Mouse (Mus musculus): ENCODE data around the gene Tmppe.
"Not testable (repeated sequence)": the region's sequence is repeated elsewhere in the genome, so short reads cannot be mapped to it uniquely, and the experiment has no call there.

Gene Tmppe

GRCm38 (mm10) chr9:114400949-114401684 is at the start of gene Tmppe, which contains the start of gene Glb1:
TSS of gene Tmppe (plus strand) at chr9:114401105.
TSS of gene Glb1 (plus strand) at chr9:114401076.
- peak; percentile 55 to 66 for DNase-seq (ENCODE audit: low spot score in 2 of 2)

- DNase-seq (ENCODE audit: low spot score in 2 of 2), result peak; percentile 66 to 69
Measured at GRCm38 (mm10) chr9:114367783-114368470, 33.0 kb upstream of the Tmppe start.

- no peak for DNase-seq (ENCODE audit: low spot score in 2 of 2)
Measured at GRCm38 (mm10) chr9:114368471-114368858, 32.4 kb upstream of the Tmppe start.

- not testable (repeated sequence) for DNase-seq (ENCODE audit: low spot score in 2 of 2)
Measured at GRCm38 (mm10) chr9:114369389-114369788, 31.5 kb upstream of the Tmppe start.

- DNase-seq (ENCODE audit: low spot score in 2 of 2), result not testable (repeated sequence)
Measured at GRCm38 (mm10) chr9:114371717-114372116, 29.2 kb upstream of the Tmppe start.

GRCm38 (mm10) chr9:114375276-114375962 is 25.5 kb upstream of the Tmppe start:
- DNase-seq (ENCODE audit: low spot score in 2 of 2), result no peak

- no peak for DNase-seq (ENCODE audit: low spot score in 2 of 2)
Measured at GRCm38 (mm10) chr9:114377168-114377567, 23.7 kb upstream of the Tmppe start.

- no peak for DNase-seq (ENCODE audit: low spot score in 2 of 2)
Measured at GRCm38 (mm10) chr9:114379871-114380270, 21.0 kb upstream of the Tmppe start.

GRCm38 (mm10) chr9:114380881-114381733 is 19.8 kb upstream of the Tmppe start:
- DNase-seq (ENCODE audit: low spot score in 2 of 2), result no peak

GRCm38 (mm10) chr9:114382936-114383710 is 17.8 kb upstream of the Tmppe start:
- no peak for DNase-seq (ENCODE audit: low spot score in 2 of 2)

GRCm38 (mm10) chr9:114384691-114385090 is 16.2 kb upstream of the Tmppe start:
- no peak for DNase-seq (ENCODE audit: low spot score in 2 of 2)

- DNase-seq (ENCODE audit: low spot score in 2 of 2), result no peak
Measured at GRCm38 (mm10) chr9:114385160-114385559, 15.7 kb upstream of the Tmppe start.

- DNase-seq (ENCODE audit: low spot score in 2 of 2), result no peak
Measured at GRCm38 (mm10) chr9:114387086-114387485, 13.8 kb upstream of the Tmppe start.

GRCm38 (mm10) chr9:114388288-114388687 is 12.6 kb upstream of the Tmppe start:
- no peak for DNase-seq (ENCODE audit: low spot score in 2 of 2)

- DNase-seq (ENCODE audit: low spot score in 2 of 2), result no peak
Measured at GRCm38 (mm10) chr9:114388701-114389370, 12.1 kb upstream of the Tmppe start.

GRCm38 (mm10) chr9:114389371-114389904 is 11.5 kb upstream of the Tmppe start:
- no peak for DNase-seq (ENCODE audit: low spot score in 2 of 2)

GRCm38 (mm10) chr9:114389905-114390748 is 10.8 kb upstream of the Tmppe start, which contains the start of gene Crtap:
TSS of gene Crtap (minus strand) at chr9:114390675.
- peak in 1 of 2 experiments; percentile 12 for DNase-seq (ENCODE audit: low spot score in 2 of 2)

GRCm38 (mm10) chr9:114390749-114391075 is 10.2 kb upstream of the Tmppe start:
- DNase-seq (ENCODE audit: low spot score in 2 of 2), result no peak

- not testable (repeated sequence) for DNase-seq (ENCODE audit: low spot score in 2 of 2)
Measured at GRCm38 (mm10) chr9:114394136-114394535, 6.8 kb upstream of the Tmppe start.

Data from frontal cortex, postnatal 25 days (tissue).